Mouse (Mus musculus) macrophage (primary cell): ENCODE results near the gene F2r. TPM values are rescaled to one million over a fixed set of nuclear protein-coding genes. Genes with fewer than 3 reads are reported as not detected.

Experiments
- H3K27ac ChIP-seq: fragments of 350-480 bp; formaldehyde crosslinking; 2 replicates; pipeline ENCODE4 v1.9.0; 2021
- H3K36me3 ChIP-seq: fragments of 350-480 bp; formaldehyde crosslinking; 2 replicates; pipeline ENCODE4 v1.9.0; 2021; ENCODE audit errors: inconsistent target
- H3K4me3 ChIP-seq: fragments of 350-480 bp; formaldehyde crosslinking; 2 replicates; pipeline ENCODE4 v1.9.0; 2021; ENCODE audit errors: inconsistent target
- H3K79me2 ChIP-seq: fragments of 350-480 bp; formaldehyde crosslinking; 2 replicates; pipeline ENCODE4 v1.9.0; 2021; ENCODE audit errors: inconsistent target
- WGBS: methylation state at CpG from one replicate; pipeline ENCODE4 v1.1.7; 2026; ENCODE audit warnings: inconsistent platforms; ENCODE audit not compliant: missing documents; 5-methylcytosine and 5-hydroxymethylcytosine counted together
- polyA plus RNA-seq: library from polyadenylated mRNA; stranded (reverse); fragments of 250-400 nt; gene quantifications from 3 replicates; pipeline ENCODE4 v1.2.4, GENCODE M21; 2018; ENCODE audit warnings: inconsistent platforms

F2r gene
- polyA plus RNA-seq, 1 experiment from 2014 or later, result 0.65 TPM

DNA sequence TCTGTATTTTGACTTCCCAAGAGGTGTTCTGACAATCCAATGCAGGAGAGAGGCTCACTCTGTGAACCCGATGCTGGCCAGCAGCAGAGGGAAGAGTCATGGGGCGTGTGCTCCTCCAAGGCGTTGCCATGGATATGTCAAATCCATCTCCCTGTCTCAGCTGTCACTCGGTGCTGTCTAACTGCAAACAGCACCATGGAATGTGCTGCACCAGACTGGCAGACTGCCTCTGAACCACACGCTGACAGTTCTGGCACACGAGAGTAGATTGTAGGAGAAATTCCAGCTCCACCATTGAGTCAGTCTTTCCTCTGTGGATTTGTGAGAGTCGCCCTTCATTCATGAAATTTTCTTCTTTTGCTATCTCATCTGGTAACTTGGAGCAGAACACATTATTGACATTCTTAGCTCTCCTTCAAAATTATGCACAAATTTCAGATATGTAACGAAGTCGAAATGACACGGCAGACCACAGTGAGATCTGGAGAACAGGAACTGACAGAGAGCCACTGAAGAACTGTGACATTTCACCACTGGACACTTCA is 55.1 kb downstream of the F2r start:
- no peak overlapping the region for H3K27ac ChIP-seq
- H3K36me3 ChIP-seq, result no peaks in the 10 kb centered on the region
- H3K79me2 ChIP-seq, result no peaks in the 10 kb centered on the region
- WGBS, result 76% methylated on average over 10 of the region's 10 CpGs
- H3K4me3 ChIP-seq, result no peak overlapping the region

- H3K4me3 ChIP-seq, result no peak overlapping the region
- WGBS, result 97% methylated on average over 7 of the region's 7 CpGs
- no peaks in the 10 kb centered on the region for H3K79me2 ChIP-seq
- no peaks in the 10 kb centered on the region for H3K36me3 ChIP-seq
- no peak overlapping the region for H3K27ac ChIP-seq
Observed at GRCm38 (mm10) chr13:95557326-95557725, 61.0 kb downstream of the F2r start.

DNA sequence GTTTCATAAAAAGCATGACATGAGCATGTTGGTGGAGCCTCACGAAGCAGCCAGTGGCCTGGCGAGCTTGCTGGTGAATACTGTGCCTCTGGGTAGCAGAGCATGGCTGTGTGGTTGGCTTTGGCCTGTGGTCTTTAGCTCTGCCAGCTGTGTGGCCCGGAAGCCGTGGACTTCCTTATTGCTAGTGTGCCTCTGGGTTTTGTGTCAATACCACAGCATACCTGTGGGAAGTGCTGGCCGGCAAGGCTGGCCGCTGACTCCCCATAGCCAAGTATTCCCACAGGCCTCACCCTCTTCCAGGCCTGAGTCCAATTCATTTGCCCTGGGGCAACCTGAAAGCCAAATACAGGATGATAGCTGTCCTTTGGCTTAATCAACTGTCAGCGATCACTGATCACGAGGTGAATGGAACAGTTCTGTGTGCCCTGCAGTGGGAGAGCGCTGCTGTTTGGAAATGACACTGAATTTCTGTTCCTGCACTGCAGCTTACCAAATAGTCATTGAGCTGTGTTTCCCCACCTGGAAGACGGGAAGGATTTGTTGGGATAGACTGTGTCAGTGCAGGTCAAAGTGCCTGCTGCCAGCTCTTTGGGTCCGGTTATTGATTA is 64.3 kb downstream of the F2r start:
- Histone ChIP-seq H3K27ac (no peak overlapping the region), H3K36me3 (no peaks in the 10 kb centered on the region), H3K4me3 (no peak overlapping the region), H3K79me2 (no peaks in the 10 kb centered on the region)
- WGBS, result 39% methylated on average over 11 of the region's 11 CpGs

Other genes starting within 250 kb of the F2r start
- gene Aggf1, start 243.1 kb downstream of the F2r start, polyA plus RNA-seq, result 33.4 to 48.9 TPM (median 37.8 TPM) in 3 replicates
- not detected in 3 replicates for gene Crhbp, start 173.6 kb downstream of the F2r start, polyA plus RNA-seq
- gene S100z, start 139.8 kb downstream of the F2r start, polyA plus RNA-seq, result not detected in 3 replicates
- gene F2rl1, start 93.3 kb downstream of the F2r start, polyA plus RNA-seq, result not detected in 3 replicates
- gene F2rl2, start 78.4 kb upstream of the F2r start, polyA plus RNA-seq, result 0.31 to 0.82 TPM in 2 of 3 replicates, not detected in the other